Mouse (Mus musculus) olfactory bulb, adult 2 months (tissue): ENCODE measurements around the gene Fuca2.
"Not testable (repeated sequence)": the region's sequence is repeated elsewhere in the genome, so short reads cannot be mapped to it uniquely, and the experiment has no call there.

Experiments used
- CTCF ChIP-seq: fragments of 200-500 bp; IDR thresholded peaks from 2 replicates; pipeline ENCODE4 v1.5.1; 2012; ENCODE audit warnings: low read depth, mild to moderate bottlenecking, low read length, moderate library complexity; ENCODE audit not compliant: insufficient read depth
- POLR2A ChIP-seq: fragments of 200-500 bp; IDR thresholded peaks from 2 replicates; pipeline ENCODE4 v1.6.1; 2012; ENCODE audit warnings: mild to moderate bottlenecking, low read depth, low read length, moderate library complexity; ENCODE audit not compliant: insufficient read depth

DNA sequence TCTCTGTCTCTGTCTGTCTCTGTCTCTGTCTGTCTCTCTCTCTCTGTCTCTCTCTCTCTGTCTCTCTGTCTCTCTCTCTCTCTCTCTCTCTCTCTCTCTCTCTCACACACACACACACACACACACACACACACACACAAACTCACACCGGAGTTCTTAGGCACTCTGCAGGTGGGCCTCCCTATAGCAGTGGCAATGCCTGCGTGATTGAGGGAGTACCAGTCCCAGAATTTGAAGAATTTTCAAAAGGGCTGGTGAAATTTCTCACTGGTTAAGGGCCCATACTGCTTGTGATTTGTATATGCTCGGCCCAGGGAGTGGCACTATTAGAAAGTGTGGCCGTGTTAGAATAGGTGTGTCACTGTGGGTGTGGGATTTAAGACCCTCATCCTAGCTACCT lies 2.2 kb downstream of the Fuca2 start:
- TF ChIP-seq CTCF, POLR2A: not testable (repeated sequence)
